Comparison of ENCODE assay signal across 10 mouse cellular contexts in genomic region chr2:33282877-33283276, GRCm38 (mm10).
DNase-seq lines count a peak whose midpoint lies in the region; ATAC-seq lines count a peak whose summit lies in the region.
"Had no signal": no experiment of that assay in that cellular context is flagged by ENCODE, and none has a peak within 500 bp of the region (broad histone marks: within the 10 kb centered on the region; RNA-seq: fewer than 3 reads in every experiment).

No protein-coding gene starts in this region.

- no peak overlapping the region for H3K4me2 ChIP-seq in kidney, embryonic 14.5 days (replicated peaks; ENCODE audit: low read depth, low read length)
- H3K4me2 ChIP-seq in heart, embryonic 13.5 days = no peak overlapping the region
- H3K4me2 ChIP-seq in lung, embryonic 16.5 days (ENCODE audit: low read depth, low read length) = no peak overlapping the region

- no peaks in the 10 kb centered on the region; the same call in 1 of the 2 replicates for H3K4me1 ChIP-seq in kidney, embryonic 14.5 days (ENCODE audit: control insufficient read depth, insufficient read depth, low read length)
- H3K4me1 ChIP-seq in brown adipose tissue, adult 24 weeks (ENCODE audit: control insufficient read depth, insufficient read depth, insufficient read length, low read length) = no peaks in the 10 kb centered on the region; the same call in 1 of the 2 replicates
- peaks cover 20% of the 10 kb centered on the region for H3K4me1 ChIP-seq in heart, embryonic 13.5 days
- H3K4me1 ChIP-seq in lung, embryonic 16.5 days (replicated peaks; ENCODE audit: control insufficient read depth, insufficient read depth, low read length) = peaks cover 11% of the 10 kb centered on the region; the same call in 1 of the 2 replicates
- H3K4me1 ChIP-seq in forebrain, embryonic 10.5 days = no peaks in the 10 kb centered on the region
- H3K4me1 ChIP-seq: megakaryocyte, embryonic 14.5 days had no signal

- intact Hi-C loops in left cerebral cortex, postnatal 14 days (cut with DNase I) = no loop called here

- H3K36me3 ChIP-seq in kidney, embryonic 14.5 days (ENCODE audit: control insufficient read depth, insufficient read depth, low read length) = no peaks in the 10 kb centered on the region
- H3K36me3 ChIP-seq in heart, embryonic 13.5 days = peaks cover 7% of the 10 kb centered on the region; the same call in 1 of the 2 replicates
- no peaks in the 10 kb centered on the region for H3K36me3 ChIP-seq in lung, embryonic 16.5 days (ENCODE audit: control insufficient read depth, insufficient read depth, low read length)
- no peaks in the 10 kb centered on the region; the same call in 1 of the 2 replicates for H3K36me3 ChIP-seq in forebrain, embryonic 10.5 days (replicated peaks)

- DNase-seq in kidney, adult 18-20 months = peak; percentile 43
- no peak for DNase-seq in left cerebral cortex, postnatal 14 days (ENCODE audit: low spot score in 2 of 2)
- DNase-seq in forebrain, embryonic 10.5 days (ENCODE audit: extremely low spot score, low spot score) = no peak
- no peak for DNase-seq in thymus, postnatal 25 days

- H3K27ac ChIP-seq in kidney, embryonic 14.5 days (ENCODE audit: low read depth, low read length) = no peak overlapping the region
- 0 out of 2 replicates have a peak overlapping the region, but pooled peaks have one; percentile 26 for H3K27ac ChIP-seq in brown adipose tissue, adult 24 weeks (replicated peaks; ENCODE audit: low read depth, low read length)
- peak overlapping the region; percentile 24; the same call in 1 of the 2 replicates for H3K27ac ChIP-seq in heart, embryonic 13.5 days (replicated peaks)
- H3K27ac ChIP-seq in lung, embryonic 16.5 days (ENCODE audit: low read length) = peak overlapping the region; percentile 23; the same call in 1 of the 2 replicates
- H3K27ac ChIP-seq in forebrain, embryonic 10.5 days = no peak overlapping the region

- 74% methylated on average over 4 of the region's 4 CpGs for WGBS in kidney, embryonic 14.5 days
- 35% methylated on average over 4 of the region's 4 CpGs for WGBS in heart, embryonic 13.5 days
- 37% methylated on average over 4 of the region's 4 CpGs for WGBS in lung, embryonic 16.5 days
- 82% methylated on average over 4 of the region's 4 CpGs for WGBS in forebrain, embryonic 10.5 days

- peaks cover 3% of the 10 kb centered on the region; the same call in 1 of the 2 replicates for H3K9me3 ChIP-seq in kidney, embryonic 14.5 days (ENCODE audit: control insufficient read depth, low read length)
- H3K9me3 ChIP-seq in heart, embryonic 13.5 days = peaks cover 11% of the 10 kb centered on the region; the same call in 1 of the 2 replicates
- no peaks in the 10 kb centered on the region for H3K9me3 ChIP-seq in lung, embryonic 16.5 days (ENCODE audit: control insufficient read depth, low read length)
- H3K9me3 ChIP-seq in forebrain, embryonic 10.5 days = no peaks in the 10 kb centered on the region
- H3K9me3 ChIP-seq: G1E had no signal

- H3K27me3 ChIP-seq in kidney, embryonic 14.5 days (ENCODE audit: control insufficient read depth, insufficient read depth, low read length) = no peaks in the 10 kb centered on the region
- H3K27me3 ChIP-seq in heart, embryonic 13.5 days (replicated peaks) = no peaks in the 10 kb centered on the region
- no peaks in the 10 kb centered on the region for H3K27me3 ChIP-seq in lung, embryonic 16.5 days (ENCODE audit: control insufficient read depth, insufficient read depth, low read depth, low read length)
- H3K27me3 ChIP-seq in forebrain, embryonic 10.5 days (ENCODE audit: poor library complexity, severe bottlenecking) = no peaks in the 10 kb centered on the region

- no peak overlapping the region for H3K9ac ChIP-seq in kidney, embryonic 14.5 days (ENCODE audit: low read depth, low read length)
- no peak overlapping the region for H3K9ac ChIP-seq in heart, embryonic 13.5 days
- H3K9ac ChIP-seq in lung, embryonic 16.5 days (ENCODE audit: low read length) = no peak overlapping the region

- ATAC-seq in kidney, embryonic 14.5 days (ENCODE audit: low FRiP score, low TSS enrichment) = no peak
- ATAC-seq in heart, embryonic 13.5 days (ENCODE audit: extremely low read depth, insufficient number of reproducible peaks, low FRiP score, low TSS enrichment) = no peak
- ATAC-seq in lung, embryonic 16.5 days (ENCODE audit: low read depth) = peak; percentile 81

- H3K4me3 ChIP-seq in kidney, embryonic 14.5 days (ENCODE audit: low read length) = no peak overlapping the region
- no peak overlapping the region for H3K4me3 ChIP-seq in brown adipose tissue, adult 24 weeks (ENCODE audit: insufficient read depth, low read depth, low read length)
- no peak overlapping the region for H3K4me3 ChIP-seq in heart, embryonic 13.5 days
- no peak overlapping the region for H3K4me3 ChIP-seq in lung, embryonic 16.5 days (ENCODE audit: low read length)
- H3K4me3 ChIP-seq in forebrain, embryonic 10.5 days = no peak overlapping the region
- H3K4me3 ChIP-seq: megakaryocyte, embryonic 14.5 days had no signal

Comparison
In these comparisons a context has a peak if more than half of its experiments do, and no peak if none do; other contexts are left out.
1. H3K27ac ChIP-seq: peak in brown adipose tissue, adult 24 weeks (single experiment), heart, embryonic 13.5 days (single experiment) and lung, embryonic 16.5 days (single experiment); none in kidney, embryonic 14.5 days (single experiment) and forebrain, embryonic 10.5 days (single experiment).